Mouse (Mus musculus) heart, embryonic 16.5 days (tissue): ENCODE measurements at regions not wholly inside any gene's neighbourhood (a gene's known extent, or its start where the extent isn't known, plus 50 kb on each side); places are given as distances from the start of the nearest gene placed in this dataset.

ENCODE experiments used
- ATAC-seq: fragments of 200-750 bp; cut with Nextera tagmentation; replicated peaks from 2 replicates; pipeline ENCODE4 v1.8.0; 2017; ENCODE audit warnings: moderate number of reproducible peaks; ENCODE audit not compliant: insufficient read depth, low FRiP score; ENCODE audit errors: extremely low read depth
- H3K27ac ChIP-seq: fragments of 300-500 bp; sonication (generic); 2 replicates; pipeline ENCODE4 v1.5.1; 2014; ENCODE audit warnings: mild to moderate bottlenecking, low read length, control low read depth, moderate library complexity
- H3K27me3 ChIP-seq: fragments of 300-500 bp; sonication (generic); 2 replicates; pipeline ENCODE4 v1.6.1; 2014; ENCODE audit warnings: low read length, mixed read lengths; ENCODE audit not compliant: control insufficient read depth, insufficient read depth
- H3K36me3 ChIP-seq: fragments of 300-500 bp; sonication (generic); 2 replicates; pipeline ENCODE4 v1.6.1; 2014; ENCODE audit not compliant: control insufficient read depth, insufficient read depth
- H3K4me1 ChIP-seq: fragments of 300-500 bp; sonication (generic); 2 replicates; pipeline ENCODE4 v1.6.1; 2014; ENCODE audit warnings: low read length, mixed read lengths; ENCODE audit not compliant: control insufficient read depth, insufficient read depth
- H3K4me2 ChIP-seq: fragments of 300-500 bp; sonication (generic); 2 replicates; pipeline ENCODE4 v1.6.1; 2014; ENCODE audit warnings: low read depth, mild to moderate bottlenecking, control low read depth, low read length
- H3K4me3 ChIP-seq: fragments of 300-500 bp; sonication (generic); 2 replicates; pipeline ENCODE4 v1.5.1; 2014; ENCODE audit warnings: mild to moderate bottlenecking, control low read depth, low read length
- H3K9ac ChIP-seq: fragments of 300-500 bp; sonication (generic); 2 replicates; pipeline ENCODE4 v1.6.1; 2014; ENCODE audit warnings: low read length, control low read depth
- H3K9me3 ChIP-seq: fragments of 300-500 bp; sonication (generic); replicated peaks from 2 replicates; pipeline ENCODE4 v1.6.1; 2016; ENCODE audit warnings: low read length; ENCODE audit not compliant: control insufficient read depth
- WGBS: fragments of 180-500 bp; shearing (Covaris S2); extraction: QIAGEN DNeasy Blood & Tissue Kit; methylation state at CpG from one replicate; pipeline ENCODE4 v1.1.7; 2014; 5-methylcytosine and 5-hydroxymethylcytosine counted together

DNA sequence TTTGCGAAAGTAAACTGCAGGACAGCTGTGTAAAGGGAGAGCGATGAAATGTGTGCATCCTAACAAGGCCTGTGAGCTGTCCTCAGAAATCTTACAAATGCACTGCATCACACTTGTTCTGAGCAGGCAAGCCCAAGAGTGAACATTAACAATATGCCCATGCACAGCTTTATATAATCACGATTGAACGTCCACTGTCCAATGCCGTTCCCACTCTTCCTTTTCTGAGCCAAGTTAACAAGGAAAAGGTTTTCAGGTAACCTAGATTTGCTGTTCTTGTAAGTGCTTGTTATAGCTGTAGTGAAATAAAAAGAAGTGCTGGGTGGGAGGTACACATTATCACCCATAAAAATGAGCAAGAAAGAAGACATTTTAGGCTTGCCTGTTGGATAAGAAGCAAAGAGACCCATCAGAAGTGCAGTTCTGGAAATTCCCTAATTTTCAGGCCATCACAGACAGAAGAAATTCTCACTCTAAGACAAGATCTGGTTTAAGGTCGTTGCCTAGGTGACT is 243.3 kb upstream of the Tenm2 start:
- Histone ChIP-seq H3K4me3 (no peak overlapping the region), H3K27ac (no peak overlapping the region), H3K36me3 (no peaks in the 10 kb centered on the region), H3K9ac (no peak overlapping the region), H3K4me2 (no peak overlapping the region), H3K27me3 (no peaks in the 10 kb centered on the region), H3K4me1 (no peaks in the 10 kb centered on the region), H3K9me3 (no peaks in the 10 kb centered on the region)
- no peak for ATAC-seq
- 87% methylated on average over 6 of the region's 6 CpGs for WGBS

DNA sequence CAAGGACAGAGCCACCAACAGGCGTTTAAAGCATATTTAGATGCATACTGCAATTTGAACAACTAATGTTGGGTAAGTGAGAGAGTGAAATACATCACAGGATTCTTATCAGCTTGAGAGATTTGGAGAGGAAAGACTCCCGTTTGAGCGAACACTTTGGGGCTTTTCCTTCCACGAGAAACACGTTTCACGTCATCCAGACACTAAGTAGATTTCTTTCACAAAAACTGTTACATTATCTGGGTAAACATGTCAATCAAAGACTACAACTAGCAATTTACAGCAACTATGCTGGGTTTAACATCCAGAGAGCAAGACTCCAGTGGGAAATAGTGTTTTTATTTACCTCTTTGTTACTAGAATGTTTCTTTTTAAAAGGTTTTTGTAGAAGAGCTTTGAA is 238.3 kb upstream of the Tenm2 start:
- H3K9me3 ChIP-seq: no peaks in the 10 kb centered on the region

DNA sequence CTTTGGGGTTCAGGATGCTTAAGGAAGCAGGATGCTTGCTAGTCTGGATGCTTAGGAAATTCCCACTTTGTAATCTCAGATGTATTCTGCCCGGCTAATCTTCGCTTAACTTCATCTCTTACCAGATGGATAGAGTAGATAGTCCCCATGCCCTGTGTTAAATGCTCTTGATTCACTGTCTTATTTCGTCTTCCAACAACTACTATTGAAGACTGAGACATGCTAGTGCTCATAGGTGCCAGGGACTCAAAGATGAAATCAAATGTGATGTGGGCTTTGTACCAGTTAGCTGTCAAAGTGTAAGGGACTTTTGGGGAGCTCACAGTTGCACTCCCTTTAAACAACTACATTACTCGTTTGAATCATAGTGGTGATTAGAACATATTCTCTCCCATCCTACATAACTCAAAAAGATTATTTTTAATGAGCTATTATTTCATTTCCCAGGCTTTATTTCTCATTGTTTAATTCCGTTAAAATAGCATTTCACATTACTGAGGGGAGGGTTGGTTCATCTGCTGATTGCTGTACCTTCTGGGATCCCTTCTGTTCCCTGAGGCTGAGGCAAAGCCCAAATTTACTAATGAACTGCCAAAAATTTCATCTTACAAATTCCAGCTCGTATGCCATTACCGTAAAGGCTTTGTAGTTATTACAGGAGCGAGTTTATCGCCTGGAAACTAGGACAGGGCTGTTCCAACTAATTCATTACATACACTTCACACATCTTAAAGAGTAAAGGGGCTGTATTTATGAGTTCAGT is 228.1 kb upstream of the Tenm2 start:
- H3K9ac ChIP-seq: no peak overlapping the region
- no peak overlapping the region for H3K4me2 ChIP-seq
- H3K4me3 ChIP-seq: no peak overlapping the region
- H3K27ac ChIP-seq: no peak overlapping the region
- no peaks in the 10 kb centered on the region for H3K4me1 ChIP-seq
- no peaks in the 10 kb centered on the region for H3K36me3 ChIP-seq
- no peak for ATAC-seq
- 79% methylated on average over 9 of the region's 9 CpGs for WGBS
- H3K9me3 ChIP-seq: no peaks in the 10 kb centered on the region
- H3K27me3 ChIP-seq: no peaks in the 10 kb centered on the region

More for the DNA sequence above, 238.3 kb upstream of the Tenm2 start:
- Histone ChIP-seq H3K27me3 (no peaks in the 10 kb centered on the region), H3K4me3 (no peak overlapping the region), H3K36me3 (no peaks in the 10 kb centered on the region), H3K27ac (no peak overlapping the region), H3K4me2 (no peak overlapping the region), H3K9ac (no peak overlapping the region), H3K4me1 (no peaks in the 10 kb centered on the region)
- ATAC-seq: no peak
- 28% methylated on average over 6 of the region's 6 CpGs for WGBS

DNA sequence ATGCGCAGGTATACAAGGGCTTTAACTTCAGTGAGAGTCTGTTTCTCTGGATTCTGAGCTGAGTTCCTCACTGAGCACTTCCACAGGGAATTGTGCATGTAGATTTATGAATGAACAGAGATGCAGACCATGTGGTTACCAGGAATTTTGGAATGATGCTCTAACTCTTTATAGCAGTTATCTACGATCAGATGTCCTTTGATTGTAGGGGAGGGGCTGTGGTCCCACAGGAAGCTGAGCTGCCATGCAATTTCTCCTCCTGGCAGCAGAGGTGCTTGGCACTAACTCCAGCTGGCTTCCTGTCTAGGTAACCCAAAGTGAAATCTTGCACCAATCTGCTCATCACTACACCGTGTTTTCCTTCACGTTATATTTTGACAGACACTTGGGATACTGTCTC is 226.6 kb upstream of the Tenm2 start:
- 71% methylated on average over 4 of the region's 4 CpGs for WGBS

DNA sequence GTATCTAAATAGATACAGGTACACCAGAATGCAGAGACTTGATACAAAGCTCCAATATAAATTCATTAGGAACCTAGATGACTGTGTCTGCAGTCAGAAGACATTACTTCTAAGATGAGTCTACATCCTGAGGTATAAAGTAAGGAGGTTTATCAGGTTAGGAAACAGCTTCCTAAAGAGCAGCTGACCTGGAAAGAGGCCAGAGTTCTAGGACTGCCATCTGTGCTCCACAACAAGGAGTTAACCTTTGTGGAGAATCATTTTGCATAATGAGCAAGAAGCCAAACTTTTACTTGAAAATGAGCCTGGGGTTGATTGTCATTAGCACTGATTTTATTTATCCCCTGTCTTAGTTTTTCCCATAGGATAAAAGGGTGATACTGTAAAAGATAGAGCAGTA is 211.6 kb upstream of the Tenm2 start:
- Histone ChIP-seq H3K9ac (no peak overlapping the region), H3K9me3 (no peaks in the 10 kb centered on the region), H3K27ac (no peak overlapping the region), H3K4me2 (no peak overlapping the region), H3K4me1 (no peaks in the 10 kb centered on the region), H3K4me3 (no peak overlapping the region), H3K27me3 (no peaks in the 10 kb centered on the region), H3K36me3 (no peaks in the 10 kb centered on the region)
- no peak for ATAC-seq

More for the DNA sequence above, 226.6 kb upstream of the Tenm2 start:
- no peaks in the 10 kb centered on the region for H3K9me3 ChIP-seq
- ATAC-seq: no peak
- no peaks in the 10 kb centered on the region for H3K36me3 ChIP-seq
- H3K9ac ChIP-seq: no peak overlapping the region
- no peak overlapping the region for H3K27ac ChIP-seq
- no peaks in the 10 kb centered on the region for H3K4me1 ChIP-seq
- H3K4me3 ChIP-seq: no peak overlapping the region
- H3K27me3 ChIP-seq: no peaks in the 10 kb centered on the region
- no peak overlapping the region for H3K4me2 ChIP-seq

DNA sequence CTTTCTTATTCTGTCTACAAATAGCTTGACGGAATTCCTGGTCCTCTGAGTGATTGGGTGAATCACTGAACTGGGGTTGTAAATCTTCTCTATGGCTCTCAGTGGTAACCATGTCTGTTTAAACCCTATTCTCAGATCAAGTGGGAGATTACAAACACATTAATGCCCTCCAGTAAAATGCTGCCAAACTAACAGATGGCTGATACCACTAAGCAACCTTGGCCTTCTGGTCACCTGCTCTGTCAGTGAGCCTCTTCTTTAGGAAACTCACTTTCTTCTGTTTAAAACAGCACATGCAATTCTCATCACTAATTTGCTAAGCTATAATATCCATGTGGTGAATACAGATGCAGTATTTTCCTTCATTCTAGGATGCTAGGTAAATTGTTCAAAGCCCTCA is 210.9 kb upstream of the Tenm2 start:
- no peak overlapping the region for H3K4me2 ChIP-seq
- H3K9me3 ChIP-seq: no peaks in the 10 kb centered on the region
- 83% methylated on average over 1 of the region's 1 CpGs for WGBS
- H3K36me3 ChIP-seq: no peaks in the 10 kb centered on the region
- no peaks in the 10 kb centered on the region for H3K4me1 ChIP-seq
- H3K27me3 ChIP-seq: no peaks in the 10 kb centered on the region
- no peak overlapping the region for H3K4me3 ChIP-seq
- H3K9ac ChIP-seq: no peak overlapping the region
- no peak for ATAC-seq
- no peak overlapping the region for H3K27ac ChIP-seq

DNA sequence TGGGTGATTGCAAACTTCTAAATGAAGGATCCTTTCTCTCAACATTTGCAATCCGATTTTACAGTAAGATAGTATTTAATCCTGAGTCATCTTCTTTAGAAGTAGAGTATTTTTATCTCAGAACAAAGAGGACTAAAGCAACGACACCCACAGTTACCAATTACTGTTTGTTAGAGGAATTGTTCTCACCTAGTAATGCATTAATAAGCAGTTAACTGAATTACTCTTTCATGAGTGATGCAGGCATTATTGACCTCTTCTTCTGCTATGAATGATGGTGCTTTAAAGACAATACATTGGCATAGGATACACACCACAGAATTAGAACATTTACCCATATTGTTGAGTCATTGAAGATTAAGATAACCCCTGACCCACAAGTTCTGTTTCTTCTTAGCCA is 207.0 kb upstream of the Tenm2 start:
- Histone ChIP-seq H3K4me3 (no peak overlapping the region), H3K9ac (no peak overlapping the region), H3K27me3 (no peaks in the 10 kb centered on the region), H3K27ac (no peak overlapping the region), H3K9me3 (no peaks in the 10 kb centered on the region), H3K4me1 (no peaks in the 10 kb centered on the region), H3K36me3 (no peaks in the 10 kb centered on the region), H3K4me2 (no peak overlapping the region)
- 59% methylated on average over 2 of the region's 2 CpGs for WGBS
- ATAC-seq: no peak

DNA sequence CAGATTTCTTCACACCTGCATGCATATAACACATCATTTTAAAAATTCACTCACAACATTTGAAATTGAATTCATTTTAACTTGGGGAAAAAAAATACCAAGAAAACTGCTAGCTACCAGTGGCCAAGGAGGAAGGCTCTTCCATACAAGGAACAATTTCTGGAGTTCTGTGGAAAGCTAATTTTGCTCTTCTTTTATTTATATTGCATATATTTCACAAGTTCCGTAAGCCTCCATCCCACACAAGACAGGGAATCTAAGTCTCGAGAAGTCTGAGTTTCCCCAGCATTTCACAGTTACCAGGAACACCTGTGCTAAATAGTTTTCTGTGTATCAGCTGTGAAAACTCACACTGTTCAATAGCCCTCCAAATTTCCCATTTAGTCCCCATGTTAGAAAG is 198.8 kb upstream of the Tenm2 start:
- H3K27me3 ChIP-seq: no peaks in the 10 kb centered on the region
- no peaks in the 10 kb centered on the region for H3K4me1 ChIP-seq
- H3K9me3 ChIP-seq: 0 out of 2 replicates have a peak, but pooled peaks cover 2% of the 10 kb centered on the region
- H3K36me3 ChIP-seq: no peaks in the 10 kb centered on the region
- H3K4me2 ChIP-seq: no peak overlapping the region
- ATAC-seq: no peak
- H3K4me3 ChIP-seq: no peak overlapping the region
- H3K27ac ChIP-seq: no peak overlapping the region
- WGBS: 88% methylated on average over 2 of the region's 2 CpGs
- no peak overlapping the region for H3K9ac ChIP-seq

DNA sequence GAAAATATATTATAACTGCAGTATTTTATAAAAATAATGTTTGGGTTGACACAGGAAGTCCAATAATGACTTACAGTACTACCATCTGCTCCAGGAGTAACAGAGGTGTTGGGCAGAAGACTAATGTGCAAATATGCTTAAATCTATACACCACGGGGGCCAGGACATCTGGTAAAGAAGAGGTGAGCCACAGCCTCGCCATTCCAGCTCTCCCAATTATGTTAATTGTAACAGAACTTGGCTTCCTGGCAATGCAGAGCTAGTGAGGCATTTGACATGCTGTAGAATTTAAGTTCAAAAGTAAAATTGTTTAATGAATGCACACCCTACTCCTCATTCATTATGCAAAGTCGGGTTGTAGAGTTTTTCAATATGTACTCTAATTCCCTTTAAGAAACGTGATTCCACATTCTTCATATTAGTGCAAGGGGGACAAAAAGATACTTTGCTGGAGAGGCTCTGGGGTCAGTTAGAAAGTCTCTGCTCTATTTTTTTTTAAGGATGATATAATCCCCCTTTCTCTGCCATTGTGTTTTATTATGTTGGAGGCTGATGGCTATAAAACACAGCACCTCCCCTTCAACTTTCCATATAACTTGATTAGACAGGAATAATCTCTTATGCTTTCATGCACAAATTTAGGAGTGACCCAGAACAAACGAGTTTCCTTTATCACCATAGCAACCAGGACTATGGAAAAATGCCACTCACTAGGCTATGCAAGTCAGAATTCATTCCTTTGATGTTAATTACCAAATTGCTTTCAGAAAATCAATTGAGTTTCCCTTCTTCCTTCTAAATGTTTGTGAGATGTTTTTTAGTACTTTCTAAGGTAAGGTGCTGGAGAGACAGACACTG is 188.8 kb upstream of the Tenm2 start:
- 53% methylated on average over 5 of the region's 5 CpGs for WGBS
- Histone ChIP-seq H3K4me2 (no peak overlapping the region), H3K4me3 (no peak overlapping the region), H3K36me3 (no peaks in the 10 kb centered on the region), H3K27me3 (no peaks in the 10 kb centered on the region), H3K4me1 (no peaks in the 10 kb centered on the region), H3K9me3 (no peaks in the 10 kb centered on the region), H3K9ac (no peak overlapping the region), H3K27ac (no peak overlapping the region)
- ATAC-seq: no peak
